Mouse (Mus musculus) embryonic facial prominence, embryonic 12.5 days (tissue): ENCODE data around the gene Tspear. TPM values are rescaled to one million over a fixed set of nuclear protein-coding genes. Genes with fewer than 3 reads are reported as not detected.
"Not testable (repeated sequence)": the region's sequence is repeated elsewhere in the genome, so short reads cannot be mapped to it uniquely, and the experiment has no call there.

Experiments
- ATAC-seq: fragments of 200-750 bp; cut with Nextera tagmentation; 2 replicates; pipeline ENCODE4 v1.8.0; 2017; ENCODE audit not compliant: insufficient number of reproducible peaks, insufficient read depth, low FRiP score, low TSS enrichment
- H3K27ac ChIP-seq: fragments of 300-500 bp; sonication (generic); 2 replicates; pipeline ENCODE4 v1.5.1; 2016; ENCODE audit warnings: mild to moderate bottlenecking
- H3K27me3 ChIP-seq: fragments of 300-500 bp; sonication (generic); 2 replicates; pipeline ENCODE4 v1.6.1; 2016; ENCODE audit warnings: mild to moderate bottlenecking, moderate library complexity
- H3K36me3 ChIP-seq: fragments of 300-500 bp; sonication (generic); 2 replicates; pipeline ENCODE4 v1.6.1; 2016; ENCODE audit warnings: mild to moderate bottlenecking
- H3K4me1 ChIP-seq: fragments of 300-500 bp; sonication (generic); 2 replicates; pipeline ENCODE4 v1.6.1; 2016
- H3K4me2 ChIP-seq: fragments of 300-500 bp; sonication (generic); replicated peaks from 2 replicates; pipeline ENCODE4 v1.6.1; 2016; ENCODE audit warnings: mild to moderate bottlenecking, moderate library complexity
- H3K4me3 ChIP-seq: fragments of 300-500 bp; sonication (generic); 2 replicates; pipeline ENCODE4 v1.5.1; 2016; ENCODE audit warnings: mild to moderate bottlenecking
- H3K9ac ChIP-seq: fragments of 300-500 bp; sonication (generic); 2 replicates; pipeline ENCODE4 v1.6.1; 2016; ENCODE audit warnings: mild to moderate bottlenecking, moderate library complexity
- H3K9me3 ChIP-seq: fragments of 300-500 bp; sonication (generic); 2 replicates; pipeline ENCODE4 v1.6.1; 2016; ENCODE audit warnings: mild to moderate bottlenecking, moderate library complexity
- WGBS: fragments of 180-500 bp; shearing (Covaris S2); methylation state at CpG from one replicate; pipeline ENCODE4 v1.1.7; 2016; 5-methylcytosine and 5-hydroxymethylcytosine counted together
- polyA plus RNA-seq: library from polyadenylated mRNA; unstranded; fragments of >200 nt; fragmentation: Nextera tagmentation; extraction: Ambion mirVana; gene quantifications from 2 replicates; pipeline ENCODE4 v1.2.1, GENCODE M21; 2016

The Tspear gene
- polyA plus RNA-seq, 1 experiment from 2014 or later = 0.69 TPM

GRCm38 (mm10) chr10:77713734-77714133, 27.4 kb downstream of the Tspear start:
- no peaks in the 10 kb centered on the region for H3K36me3 ChIP-seq
- no peaks in the 10 kb centered on the region for H3K27me3 ChIP-seq
- H3K4me2 ChIP-seq = no peak overlapping the region
- no peaks in the 10 kb centered on the region for H3K4me1 ChIP-seq
- H3K27ac ChIP-seq = no peak overlapping the region
- no peak overlapping the region for H3K4me3 ChIP-seq
- WGBS = 54% methylated on average over 4 of the region's 4 CpGs
- no peaks in the 10 kb centered on the region for H3K9me3 ChIP-seq
- ATAC-seq = no peak
- H3K9ac ChIP-seq = no peak overlapping the region

GRCm38 (mm10) chr10:77715507-77715906, 29.1 kb downstream of the Tspear start, which contains the start of gene Gm10142:
Gene Gm10142, plus strand, starts transcription at chr10:77715807.
- 63% methylated on average over 1 of the region's 1 CpGs for WGBS
- no peaks in the 10 kb centered on the region; the same call in 1 of the 2 replicates for H3K9me3 ChIP-seq

GRCm38 (mm10) chr10:77720299-77720698, 33.9 kb downstream of the Tspear start, which contains the start of gene Krtap12-1:
Gene Krtap12-1, plus strand, starts transcription at chr10:77720599.
- ATAC-seq, H3K4me3 ChIP-seq, H3K9ac ChIP-seq, H3K4me2 ChIP-seq, H3K4me1 ChIP-seq, H3K27ac ChIP-seq, H3K36me3 ChIP-seq, H3K9me3 ChIP-seq, H3K27me3 ChIP-seq: not testable (repeated sequence)
- WGBS = 85% methylated on average over 1 of the region's 1 CpGs

More at GRCm38 (mm10) chr10:77715507-77715906, 29.1 kb downstream of the Tspear start, which contains the start of gene Gm10142:
- no peak for ATAC-seq
- H3K4me1 ChIP-seq = no peaks in the 10 kb centered on the region
- no peak within 1 kb of the TSS for H3K4me3 ChIP-seq
- no peaks in the 10 kb centered on the region for H3K27me3 ChIP-seq
- H3K27ac ChIP-seq = no peak within 1 kb of the TSS
- H3K36me3 ChIP-seq = no peaks in the 10 kb centered on the region
- H3K4me2 ChIP-seq = no peak within 1 kb of the TSS
- H3K9ac ChIP-seq = no peak within 1 kb of the TSS

- WGBS = 68% methylated on average over 8 of the region's 8 CpGs
- Histone ChIP-seq H3K27me3 (no peaks in the 10 kb centered on the region), H3K36me3 (no peaks in the 10 kb centered on the region), H3K9ac (no peak overlapping the region), H3K27ac (no peak overlapping the region), H3K4me2 (no peak overlapping the region), H3K4me1 (no peaks in the 10 kb centered on the region), H3K4me3 (no peak overlapping the region), H3K9me3 (no peaks in the 10 kb centered on the region; the same call in 1 of the 2 replicates)
- no peak for ATAC-seq
Measured at GRCm38 (mm10) chr10:77724855-77725254, 38.5 kb downstream of the Tspear start.

- H3K9me3 ChIP-seq = no peaks in the 10 kb centered on the region
- H3K36me3 ChIP-seq = no peaks in the 10 kb centered on the region
- H3K4me1 ChIP-seq = no peaks in the 10 kb centered on the region
- no peak within 1 kb of the TSS for H3K27ac ChIP-seq
- H3K4me2 ChIP-seq = no peak within 1 kb of the TSS
- 39% methylated on average over 3 of the region's 3 CpGs for WGBS
- no peak for ATAC-seq
- H3K4me3 ChIP-seq = no peak within 1 kb of the TSS
- H3K27me3 ChIP-seq = no peaks in the 10 kb centered on the region
- no peak within 1 kb of the TSS for H3K9ac ChIP-seq
Measured at GRCm38 (mm10) chr10:77726186-77726585, 39.8 kb downstream of the Tspear start, which contains the start of gene Gm10100. Gene Gm10100, plus strand, starts transcription at chr10:77726486.

- H3K9me3 ChIP-seq = no peaks in the 10 kb centered on the region
- no peak overlapping the region for H3K27ac ChIP-seq
- no peaks in the 10 kb centered on the region for H3K27me3 ChIP-seq
- 61% methylated on average over 4 of the region's 4 CpGs for WGBS
- ATAC-seq = no peak
- no peak overlapping the region for H3K4me2 ChIP-seq
- H3K4me1 ChIP-seq = no peaks in the 10 kb centered on the region
- H3K4me3 ChIP-seq = no peak overlapping the region
- H3K36me3 ChIP-seq = no peaks in the 10 kb centered on the region
- no peak overlapping the region for H3K9ac ChIP-seq
Measured at GRCm38 (mm10) chr10:77728280-77728679, 41.9 kb downstream of the Tspear start.

GRCm38 (mm10) chr10:77729241-77729640, 42.9 kb downstream of the Tspear start:
- no peak overlapping the region for H3K4me3 ChIP-seq
- 53% methylated on average over 4 of the region's 4 CpGs for WGBS

GRCm38 (mm10) chr10:77735928-77736327, 49.6 kb downstream of the Tspear start:
- ATAC-seq = no peak
- Histone ChIP-seq H3K27ac (no peak overlapping the region), H3K36me3 (no peaks in the 10 kb centered on the region), H3K9ac (no peak overlapping the region), H3K27me3 (no peaks in the 10 kb centered on the region), H3K4me3 (no peak overlapping the region), H3K4me1 (no peaks in the 10 kb centered on the region), H3K4me2 (no peak overlapping the region), H3K9me3 (0 out of 2 replicates have a peak, but pooled peaks cover 8% of the 10 kb centered on the region)
- 84% methylated on average over 1 of the region's 1 CpGs for WGBS

More at GRCm38 (mm10) chr10:77729241-77729640, 42.9 kb downstream of the Tspear start:
- no peaks in the 10 kb centered on the region for H3K36me3 ChIP-seq
- no peaks in the 10 kb centered on the region for H3K27me3 ChIP-seq
- no peak overlapping the region for H3K4me2 ChIP-seq
- H3K4me1 ChIP-seq = no peaks in the 10 kb centered on the region
- H3K9me3 ChIP-seq = no peaks in the 10 kb centered on the region
- no peak overlapping the region for H3K27ac ChIP-seq
- no peak for ATAC-seq
- no peak overlapping the region for H3K9ac ChIP-seq

GRCm38 (mm10) chr10:77738929-77739328, 52.6 kb downstream of the Tspear start:
- peaks cover 3% of the 10 kb centered on the region; the same call in 1 of the 2 replicates for H3K4me1 ChIP-seq
- H3K4me3 ChIP-seq = no peak overlapping the region
- H3K36me3 ChIP-seq = no peaks in the 10 kb centered on the region
- no peak overlapping the region for H3K9ac ChIP-seq
- 0 out of 2 replicates have a peak, but pooled peaks cover 8% of the 10 kb centered on the region for H3K9me3 ChIP-seq
- no peak for ATAC-seq
- no peak overlapping the region for H3K4me2 ChIP-seq
- H3K27ac ChIP-seq = no peak overlapping the region
- no peaks in the 10 kb centered on the region for H3K27me3 ChIP-seq
- WGBS = 88% methylated on average over 4 of the region's 4 CpGs

- not testable (repeated sequence) for H3K4me1 ChIP-seq, H3K9me3 ChIP-seq, H3K36me3 ChIP-seq, H3K4me2 ChIP-seq, H3K27me3 ChIP-seq, H3K9ac ChIP-seq, H3K4me3 ChIP-seq, ATAC-seq, H3K27ac ChIP-seq
- 46% methylated on average over 5 of the region's 5 CpGs for WGBS
Measured at GRCm38 (mm10) chr10:77741924-77742688, 55.7 kb downstream of the Tspear start, which contains the start of gene Gm18596. Gene Gm18596, minus strand, starts transcription at chr10:77742638.

- ATAC-seq, H3K9ac ChIP-seq, H3K27ac ChIP-seq, H3K4me2 ChIP-seq, H3K4me1 ChIP-seq, H3K36me3 ChIP-seq, H3K4me3 ChIP-seq, H3K27me3 ChIP-seq, H3K9me3 ChIP-seq: not testable (repeated sequence)
- WGBS = 68% methylated on average over 1 of the region's 1 CpGs
Measured at GRCm38 (mm10) chr10:77750686-77751085, 64.3 kb downstream of the Tspear start.

GRCm38 (mm10) chr10:77751254-77751653, 64.9 kb downstream of the Tspear start, which contains the start of gene Gm9736:
Gene Gm9736, minus strand, starts transcription at chr10:77751354.
- not testable (repeated sequence) for H3K4me3 ChIP-seq, H3K27me3 ChIP-seq, H3K9me3 ChIP-seq, H3K4me2 ChIP-seq, H3K4me1 ChIP-seq, ATAC-seq, H3K36me3 ChIP-seq, H3K27ac ChIP-seq, H3K9ac ChIP-seq
- 71% methylated on average over 1 of the region's 1 CpGs for WGBS
